Mouse (Mus musculus) olfactory bulb, adult 2 months (tissue): ENCODE measurements at regions not wholly inside any gene's neighbourhood (a gene's known extent, or its start where the extent isn't known, plus 50 kb on each side); places are given as distances from the start of the nearest gene placed in this dataset.

ENCODE experiments used
- H3K27ac ChIP-seq: fragments of 200-500 bp; 2 replicates; pipeline ENCODE4 v1.5.1; 2012; ENCODE audit warnings: low read depth, low read length; ENCODE audit not compliant: insufficient read depth
- H3K4me1 ChIP-seq: fragments of 200-500 bp; 2 replicates; pipeline ENCODE4 v1.6.1; 2012; ENCODE audit warnings: low read length; ENCODE audit not compliant: control insufficient read depth, insufficient read depth
- H3K4me3 ChIP-seq: fragments of 200-500 bp; 2 replicates; pipeline ENCODE4 v1.5.1; 2012; ENCODE audit warnings: mild to moderate bottlenecking, low read depth, low read length, moderate library complexity; ENCODE audit not compliant: insufficient read depth
- CTCF ChIP-seq: fragments of 200-500 bp; IDR thresholded peaks from 2 replicates; pipeline ENCODE4 v1.5.1; 2012; ENCODE audit warnings: low read depth, mild to moderate bottlenecking, low read length, moderate library complexity; ENCODE audit not compliant: insufficient read depth
- POLR2A ChIP-seq: fragments of 200-500 bp; IDR thresholded peaks from 2 replicates; pipeline ENCODE4 v1.6.1; 2012; ENCODE audit warnings: mild to moderate bottlenecking, low read depth, low read length, moderate library complexity; ENCODE audit not compliant: insufficient read depth
- WGBS: fragments of 180-500 bp; shearing (Covaris S2); methylation state at CpG from one replicate; pipeline ENCODE4 v1.1.7; 2018; 5-methylcytosine and 5-hydroxymethylcytosine counted together

- Histone ChIP-seq H3K27ac (no peak overlapping the region), H3K4me1 (no peaks in the 10 kb centered on the region), H3K4me3 (no peak overlapping the region)
- WGBS: 55% methylated on average over 2 of the region's 2 CpGs
- TF ChIP-seq CTCF (no peak), POLR2A (no peak)
These were observed 501.5 kb downstream of the Arl4a start for GRCm38 (mm10) chr12:39536326-39536725.

- 83% methylated on average over 2 of the region's 4 CpGs for WGBS
- H3K4me3 ChIP-seq: no peak overlapping the region
- H3K27ac ChIP-seq: no peak overlapping the region
- no peaks in the 10 kb centered on the region for H3K4me1 ChIP-seq
- TF ChIP-seq CTCF: no peak
- TF ChIP-seq POLR2A: no peak
These were observed 509.7 kb downstream of the Arl4a start for GRCm38 (mm10) chr12:39528121-39528520.

GRCm38 (mm10) chr12:39527216-39527600, 510.6 kb downstream of the Arl4a start:
- WGBS: 57% methylated on average over 3 of the region's 3 CpGs
- no peak for TF ChIP-seq POLR2A
- no peak for TF ChIP-seq CTCF
- Histone ChIP-seq H3K27ac (no peak overlapping the region), H3K4me3 (no peak overlapping the region), H3K4me1 (no peaks in the 10 kb centered on the region)

GRCm38 (mm10) chr12:39526535-39527215, 511.1 kb downstream of the Arl4a start:
- WGBS: 55% methylated on average over 6 of the region's 6 CpGs
- TF ChIP-seq POLR2A (no peak), CTCF (no peak)
- Histone ChIP-seq H3K27ac (no peak overlapping the region), H3K4me1 (no peaks in the 10 kb centered on the region), H3K4me3 (no peak overlapping the region)

GRCm38 (mm10) chr12:39515690-39516089, 522.1 kb downstream of the Arl4a start:
- Histone ChIP-seq H3K27ac (no peak overlapping the region), H3K4me1 (no peaks in the 10 kb centered on the region), H3K4me3 (no peak overlapping the region)
- no peak for TF ChIP-seq POLR2A
- 90% methylated on average over 4 of the region's 4 CpGs for whole genome bisulfite sequencing

- TF ChIP-seq POLR2A: no peak
- TF ChIP-seq CTCF: no peak
- WGBS: 89% methylated on average over 5 of the region's 5 CpGs
- H3K27ac ChIP-seq: no peak overlapping the region
- H3K4me1 ChIP-seq: no peaks in the 10 kb centered on the region
- no peak overlapping the region for H3K4me3 ChIP-seq
These were observed 527.0 kb downstream of the Arl4a start for GRCm38 (mm10) chr12:39510855-39511254.

GRCm38 (mm10) chr12:39510073-39510812, 527.6 kb downstream of the Arl4a start:
- 15% methylated on average over 13 of the region's 13 CpGs for WGBS
- H3K4me1 ChIP-seq: no peaks in the 10 kb centered on the region
- no peak for TF ChIP-seq POLR2A
- TF ChIP-seq CTCF: no peak

GRCm38 (mm10) chr12:39496203-39496602, 541.6 kb downstream of the Arl4a start:
- no peak for TF ChIP-seq POLR2A
- no peak for TF ChIP-seq CTCF
- Histone ChIP-seq H3K4me3 (no peak overlapping the region), H3K27ac (no peak overlapping the region), H3K4me1 (no peaks in the 10 kb centered on the region)
- 42% methylated on average over 2 of the region's 2 CpGs for WGBS

More at GRCm38 (mm10) chr12:39510073-39510812, 527.6 kb downstream of the Arl4a start:
- Histone ChIP-seq H3K27ac (no peak overlapping the region), H3K4me3 (no peak overlapping the region)

- TF ChIP-seq POLR2A: no peak
- TF ChIP-seq CTCF: no peak
- WGBS: 41% methylated on average over 6 of the region's 6 CpGs
- no peaks in the 10 kb centered on the region for H3K4me1 ChIP-seq
- H3K27ac ChIP-seq: no peak overlapping the region
- no peak overlapping the region for H3K4me3 ChIP-seq
These were observed 544.1 kb downstream of the Arl4a start for GRCm38 (mm10) chr12:39493578-39494218.
